Mouse (Mus musculus) MEL (cell line): Measurements from ENCODE around the gene Limch1. TPM values are rescaled to one million over a fixed set of nuclear protein-coding genes. Genes with fewer than 3 reads are reported as not detected.

ENCODE experiments used
- DNase-seq: peaks from one replicate; pipeline ENCODE4 v3.0.0; 2011; ENCODE audit warnings: low read depth, low spot score
- H3K27ac ChIP-seq: 2 replicates; pipeline ENCODE4 v1.5.1; 2012; ENCODE audit warnings: low read depth, mild to moderate bottlenecking, control low read depth, low read length, moderate library complexity; ENCODE audit not compliant: control insufficient read depth
- H3K27me3 ChIP-seq, 2 experiments: fragments of 150-350 bp in 1 of 2; sonication (generic) in 1 of 2; 2 replicates each; pipeline ENCODE4 v1.6.1; 2012; ENCODE audit warnings: low read length in 2 of 2, mild to moderate bottlenecking in 2 of 2, improper control_type of control experiment in 1 of 2, moderate library complexity in 1 of 2; ENCODE audit not compliant: insufficient read depth in 2 of 2, control insufficient read depth in 1 of 2
- H3K36me3 ChIP-seq, 2 experiments: 2 replicates each; pipeline ENCODE4 v1.6.1; 2012 to 2014; ENCODE audit warnings: low read length in 2 of 2, improper control_type of control experiment in 1 of 2, inconsistent platforms in 1 of 2, mild to moderate bottlenecking in 1 of 2; ENCODE audit not compliant: insufficient read depth in 2 of 2, control insufficient read depth in 1 of 2
- H3K4me1 ChIP-seq, 2 experiments: fragments of 150-350 bp in 1 of 2; sonication (generic) in 1 of 2; 2 replicates each; pipeline ENCODE4 v1.6.1; 2012; ENCODE audit warnings: low read length in 2 of 2, improper control_type of control experiment in 1 of 2, mild to moderate bottlenecking in 1 of 2; ENCODE audit not compliant: insufficient read depth in 2 of 2, control insufficient read depth in 1 of 2
- H3K4me3 ChIP-seq, 2 experiments: fragments of 150-350 bp in 1 of 2; sonication (generic) in 1 of 2; 2 replicates each; pipeline ENCODE4 v1.5.1; 2012; ENCODE audit warnings: low read depth in 2 of 2, low read length in 2 of 2, mild to moderate bottlenecking in 2 of 2, moderate library complexity in 2 of 2, control low read depth in 1 of 2, improper control_type of control experiment in 1 of 2; ENCODE audit not compliant: control insufficient read depth in 1 of 2, insufficient read depth in 1 of 2
- H3K79me2 ChIP-seq: 2 replicates; pipeline ENCODE4 v1.6.1; 2012; ENCODE audit warnings: mild to moderate bottlenecking, low read length, moderate library complexity; ENCODE audit not compliant: control insufficient read depth, poor library complexity, insufficient read depth
- H3K9ac ChIP-seq: 2 replicates; pipeline ENCODE4 v1.6.1; 2012; ENCODE audit warnings: low read depth, mild to moderate bottlenecking, control low read depth, low read length, moderate library complexity; ENCODE audit not compliant: control insufficient read depth, poor library complexity, severe bottlenecking
- H3K9me3 ChIP-seq: fragments of 150-350 bp; sonication (generic); replicated peaks from 2 replicates; pipeline ENCODE4 v1.6.1; 2012; ENCODE audit warnings: mild to moderate bottlenecking, low read length, improper control_type of control experiment, moderate library complexity; ENCODE audit not compliant: insufficient read depth
- BHLHE40 ChIP-seq: IDR thresholded peaks from 2 replicates; pipeline ENCODE4 v1.6.1; 2012; ENCODE audit warnings: low read depth, mild to moderate bottlenecking, inconsistent platforms, low read length, improper control_type of control experiment, borderline replicate concordance
- CHD1 ChIP-seq: IDR thresholded peaks from 2 replicates; pipeline ENCODE4 v1.6.1; 2012; ENCODE audit warnings: low read depth, mild to moderate bottlenecking, inconsistent platforms, low read length, improper control_type of control experiment
- CTCF ChIP-seq, 3 experiments: IDR thresholded peaks in 2 of 3; conservative IDR thresholded peaks in 1 of 3; 2 replicates each; pipeline ENCODE4 v1.5.1; 2011 to 2012; ENCODE audit warnings: low read length in 3 of 3, low read depth in 2 of 3, mild to moderate bottlenecking in 2 of 3, improper control_type of control experiment in 1 of 3, inconsistent platforms in 1 of 3, mixed read lengths in 1 of 3, moderate library complexity in 1 of 3; ENCODE audit not compliant: control insufficient read depth in 1 of 3, insufficient read depth in 1 of 3, poor library complexity in 1 of 3, severe bottlenecking in 1 of 3
- E2F4 ChIP-seq: IDR thresholded peaks from 2 replicates; pipeline ENCODE4 v1.6.1; 2011; ENCODE audit warnings: low read depth, low read length, improper control_type of control experiment, borderline replicate concordance
- ELF1 ChIP-seq: IDR thresholded peaks from 2 replicates; pipeline ENCODE4 v1.6.1; 2014; ENCODE audit warnings: low read depth, mild to moderate bottlenecking, inconsistent platforms, low read length, improper control_type of control experiment, moderate library complexity
- GABPA ChIP-seq: IDR thresholded peaks from 2 replicates; pipeline ENCODE4 v1.6.1; 2012; ENCODE audit warnings: low read depth, mild to moderate bottlenecking, inconsistent platforms, low read length, improper control_type of control experiment, moderate library complexity
- HCFC1 ChIP-seq: IDR thresholded peaks from 2 replicates; pipeline ENCODE4 v1.6.1; 2012; ENCODE audit warnings: low read depth, mild to moderate bottlenecking, inconsistent platforms, low read length, improper control_type of control experiment, moderate library complexity
- JUND ChIP-seq: IDR thresholded peaks from 2 replicates; pipeline ENCODE4 v1.6.1; 2011; ENCODE audit warnings: low read depth, mild to moderate bottlenecking, improper control_type of control experiment, low read length
- MAX ChIP-seq: IDR thresholded peaks from 2 replicates; pipeline ENCODE4 v1.6.1; 2011; ENCODE audit warnings: low read length, improper control_type of control experiment
- MYC ChIP-seq: IDR thresholded peaks from 2 replicates; pipeline ENCODE4 v1.6.1; 2011; ENCODE audit warnings: low read depth, mild to moderate bottlenecking, low read length, improper control_type of control experiment, moderate library complexity
- NELFE ChIP-seq: IDR thresholded peaks from 2 replicates; pipeline ENCODE4 v1.6.1; 2011; ENCODE audit warnings: low read depth, low read length, improper control_type of control experiment
- POLR2A ChIP-seq, 2 experiments: IDR thresholded peaks; 2 replicates each; pipeline ENCODE4 v1.6.1; 2011 to 2012; ENCODE audit warnings: low read length in 2 of 2, mild to moderate bottlenecking in 2 of 2, control low read depth in 1 of 2, improper control_type of control experiment in 1 of 2, low read depth in 1 of 2, moderate library complexity in 1 of 2; ENCODE audit not compliant: control insufficient read depth in 1 of 2, insufficient read depth in 1 of 2, poor library complexity in 1 of 2
- POLR2AphosphoS2 ChIP-seq: IDR thresholded peaks from 2 replicates; pipeline ENCODE4 v1.6.1; 2011; ENCODE audit warnings: low read length, improper control_type of control experiment
- POLR2AphosphoS5 ChIP-seq: IDR thresholded peaks from 2 replicates; pipeline ENCODE4 v1.6.1; 2012; ENCODE audit warnings: low read depth, borderline replicate concordance, mild to moderate bottlenecking, inconsistent platforms, low read length, moderate library complexity, mixed read lengths
- RAD21 ChIP-seq: IDR thresholded peaks from 2 replicates; pipeline ENCODE4 v1.6.1; 2011; ENCODE audit warnings: mild to moderate bottlenecking, low read depth, low read length, improper control_type of control experiment
- SMC3 ChIP-seq: IDR thresholded peaks from 2 replicates; pipeline ENCODE4 v1.6.1; 2011; ENCODE audit warnings: low read depth, low read length, improper control_type of control experiment
- TBP ChIP-seq: IDR thresholded peaks from 2 replicates; pipeline ENCODE4 v1.8.0; 2011; ENCODE audit warnings: low read depth, low read length, improper control_type of control experiment
- TCF12 ChIP-seq: IDR thresholded peaks from 2 replicates; pipeline ENCODE4 v1.6.1; 2014; ENCODE audit warnings: low read depth, mild to moderate bottlenecking, inconsistent platforms, low read length, improper control_type of control experiment, moderate library complexity
- USF2 ChIP-seq, 2 experiments: IDR thresholded peaks; 2 replicates each; pipeline ENCODE4 v1.6.1; 2011 to 2012; ENCODE audit warnings: improper control_type of control experiment in 2 of 2, low read length in 2 of 2, borderline replicate concordance in 1 of 2, inconsistent platforms in 1 of 2, low read depth in 1 of 2, mild to moderate bottlenecking in 1 of 2; ENCODE audit not compliant: insufficient read depth in 1 of 2
- ZC3H11A ChIP-seq: IDR thresholded peaks from 2 replicates; pipeline ENCODE4 v1.6.1; 2012; ENCODE audit warnings: low read depth, mild to moderate bottlenecking, inconsistent platforms, low read length, improper control_type of control experiment
- ZKSCAN1 ChIP-seq: IDR thresholded peaks from 2 replicates; pipeline ENCODE4 v1.6.1; 2012; ENCODE audit warnings: low read depth, mild to moderate bottlenecking, inconsistent platforms, low read length, improper control_type of control experiment, moderate library complexity
- ZMIZ1 ChIP-seq: IDR thresholded peaks from 2 replicates; pipeline ENCODE4 v1.6.1; 2012; ENCODE audit warnings: low read depth, mild to moderate bottlenecking, inconsistent platforms, low read length, improper control_type of control experiment, moderate library complexity
- ZNF384 ChIP-seq: IDR thresholded peaks from 2 replicates; pipeline ENCODE4 v1.6.1; 2012; ENCODE audit warnings: low read depth, mild to moderate bottlenecking, inconsistent platforms, low read length, improper control_type of control experiment
- polyA plus RNA-seq, 2 experiments: library from polyadenylated mRNA; stranded (reverse) in 1 of 2; unstranded in 1 of 2; fragments of >175 nt in 1 of 2; fragments of >200 nt in 1 of 2; gene quantifications; 2 replicates each; pipeline versions ENCODE4 v1.2.1 to v1.2.4; 2012; ENCODE audit warnings: low replicate concordance in 2 of 2, low read depth in 1 of 2; ENCODE audit not compliant: insufficient read length in 2 of 2, insufficient read depth in 1 of 2, missing spikeins in 1 of 2
- total RNA-seq: library from RNA; depleted of rRNA; stranded (reverse); fragments of 300-350 nt; gene quantifications from 2 replicates; pipeline ENCODE4 v1.2.3, GENCODE M21; 2012

Gene Limch1
- total and polyA plus RNA-seq, 3 experiments, result not detected

GRCm38 (mm10) chr5:67016450-67016849 is 270.8 kb downstream of the Limch1 start:
- TF ChIP-seq ZKSCAN1, result no peak
- TF ChIP-seq RAD21, result peak; percentile 80
- no peak for TF ChIP-seq ZMIZ1
- TF ChIP-seq SMC3, result peak; percentile 74
- TF ChIP-seq ZC3H11A, result peak; percentile 49; the same call in 1 of the 2 replicates
- TF ChIP-seq CTCF (IDR thresholded peaks at IDR 0.05 in 2 of 3, conservative IDR thresholded peaks at IDR 0.05 in 1 of 3; ENCODE audit: control insufficient read depth in 1 of 3, insufficient read depth in 1 of 3, low read depth in 2 of 3, low read length in 3 of 3, poor library complexity in 1 of 3, severe bottlenecking in 1 of 3), result peak; percentile 68 to 91 (median 84)
- no peaks in the 10 kb centered on the region for H3K9me3 ChIP-seq
- DNase-seq, result peak; percentile 48
- H3K27me3 ChIP-seq, result no peaks in the 10 kb centered on the region
- no peak overlapping the region for H3K4me3 ChIP-seq
- no peak overlapping the region for H3K27ac ChIP-seq
- no peak overlapping the region for H3K9ac ChIP-seq
- H3K4me1 ChIP-seq, result no peaks in the 10 kb centered on the region
- H3K36me3 ChIP-seq, result no peaks in the 10 kb centered on the region
- no peaks in the 10 kb centered on the region for H3K79me2 ChIP-seq

DNA sequence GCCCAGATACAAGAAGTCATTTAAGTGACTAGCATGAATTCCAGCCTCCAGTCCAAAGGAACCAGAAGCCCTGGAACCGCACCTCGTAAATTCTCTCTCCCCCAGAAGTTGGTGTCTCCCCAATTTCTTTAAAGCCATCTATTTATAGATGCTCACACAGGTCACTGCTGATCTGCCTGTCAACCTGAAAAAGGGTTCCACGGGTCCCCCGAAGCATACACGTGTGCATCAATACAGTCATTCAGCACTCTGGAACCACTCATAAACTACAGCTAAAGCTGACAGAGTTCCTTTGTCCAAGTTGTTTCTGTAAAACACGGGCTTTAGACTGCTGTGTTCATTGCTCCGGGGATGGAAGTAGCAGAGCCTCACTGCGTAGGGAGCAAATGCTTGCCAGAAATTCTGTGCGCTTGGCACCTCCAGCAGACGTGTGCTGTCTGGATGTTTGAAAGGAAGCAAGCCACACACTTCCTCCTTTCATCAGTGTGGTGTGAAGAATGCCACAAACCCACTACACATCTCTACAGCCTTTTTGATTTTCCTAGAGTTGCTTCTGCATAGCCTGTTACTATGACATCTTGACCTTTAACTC is 278.9 kb downstream of the Limch1 start:
- no peaks in the 10 kb centered on the region for H3K9me3 ChIP-seq
- no peaks in the 10 kb centered on the region for H3K36me3 ChIP-seq
- no peak overlapping the region for H3K27ac ChIP-seq
- TF ChIP-seq E2F4, result no peak
- no peak for TF ChIP-seq CHD1
- H3K4me1 ChIP-seq, result no peaks in the 10 kb centered on the region
- H3K4me3 ChIP-seq, result no peak overlapping the region
- H3K9ac ChIP-seq, result no peak overlapping the region
- H3K27me3 ChIP-seq, result no peaks in the 10 kb centered on the region
- no peaks in the 10 kb centered on the region for H3K79me2 ChIP-seq
- DNase-seq, result no peak

DNA sequence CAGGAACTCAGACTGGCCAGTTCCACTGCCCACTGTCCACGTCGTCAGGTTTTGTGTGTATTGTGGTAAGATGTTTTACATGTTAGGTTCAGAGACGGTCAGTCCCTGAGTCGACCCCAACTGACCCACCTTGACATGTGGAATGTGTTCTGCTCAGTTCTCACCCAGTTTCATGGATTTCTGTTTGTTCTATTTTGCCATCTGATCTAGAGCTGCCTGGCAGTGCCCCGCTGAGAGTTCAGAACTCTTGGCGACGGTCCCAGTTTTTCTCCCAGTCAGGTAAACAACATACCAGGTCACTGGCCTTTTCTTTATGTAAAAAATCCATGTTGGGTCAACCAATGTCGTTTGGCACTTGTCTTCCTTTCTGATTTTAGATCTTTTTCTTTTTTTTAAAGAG is 279.5 kb downstream of the Limch1 start:
- Histone ChIP-seq H3K4me3 (no peak overlapping the region), H3K27me3 (no peaks in the 10 kb centered on the region), H3K9me3 (no peaks in the 10 kb centered on the region), H3K27ac (no peak overlapping the region), H3K9ac (no peak overlapping the region), H3K79me2 (no peaks in the 10 kb centered on the region), H3K36me3 (no peaks in the 10 kb centered on the region), H3K4me1 (no peaks in the 10 kb centered on the region)
- DNase-seq, result no peak
- TF ChIP-seq USF2 (IDR thresholded peaks at IDR 0.05; ENCODE audit: borderline replicate concordance in 1 of 2, insufficient read depth in 1 of 2, low read depth in 1 of 2, low read length in 2 of 2) (no peak), MAX (no peak), CHD1 (no peak), ZC3H11A (no peak), TCF12 (no peak), ZKSCAN1 (no peak), ZNF384 (no peak), ELF1 (no peak), POLR2AphosphoS5 (no peak), HCFC1 (no peak), MYC (no peak), POLR2A (IDR thresholded peaks at IDR 0.05; ENCODE audit: control insufficient read depth in 1 of 2, insufficient read depth in 1 of 2, low read depth in 1 of 2, low read length in 2 of 2, poor library complexity in 1 of 2) (no peak), NELFE (no peak), SMC3 (no peak), GABPA (no peak), JUND (no peak), TBP (no peak), RAD21 (no peak), POLR2AphosphoS2 (no peak), BHLHE40 (no peak)
